26 mouse cellular contexts compared by ENCODE assay signal in the genomic region with DNA sequence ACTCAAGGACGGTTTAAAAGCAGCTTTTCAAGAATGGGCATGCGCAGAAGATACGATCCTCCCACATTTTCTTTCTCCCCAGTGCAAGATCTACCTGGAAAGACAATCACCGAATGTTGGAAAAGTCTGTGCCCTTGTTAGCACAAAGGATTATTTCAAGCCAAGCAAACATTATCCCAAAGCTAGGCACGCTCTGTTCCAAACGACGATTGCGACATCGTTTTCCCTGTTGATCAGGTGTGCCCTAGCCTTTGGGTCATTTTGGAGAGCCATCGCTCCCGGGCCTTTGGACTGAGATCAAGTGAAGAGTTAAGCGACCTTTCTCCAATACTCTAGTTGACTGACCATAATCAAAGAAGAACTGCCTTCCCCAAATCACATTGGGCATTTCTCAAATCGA. TPM values are rescaled to one million over a fixed set of nuclear protein-coding genes. Genes with fewer than 3 reads are reported as not detected.
DNase-seq lines count a peak whose midpoint lies in the region; ATAC-seq and TF ChIP-seq lines count a peak whose summit lies in the region.
"Had no signal": no experiment of that assay in that cellular context is flagged by ENCODE, and none has a peak within 500 bp of the region (broad histone marks: within the 10 kb centered on the region; RNA-seq: fewer than 3 reads in every experiment).

No protein-coding gene starts in this region.

- TF ChIP-seq CTCF in liver, postnatal 0 days (IDR thresholded peaks at IDR 0.05; ENCODE audit: low read depth) = no peak

- no peak overlapping the region for H3K27ac ChIP-seq in liver, embryonic 12.5 days
- H3K27ac ChIP-seq in liver, postnatal 0 days (ENCODE audit: low read depth) = peak overlapping the region; percentile 91
- H3K27ac ChIP-seq: embryonic facial prominence, embryonic 10.5 days; embryonic facial prominence, embryonic 15.5 days; hindbrain, embryonic 13.5 days; layer of hippocampus, adult 2 months; limb, embryonic 13.5 days; midbrain, embryonic 13.5 days; neural tube, embryonic 15.5 days had no signal

- H3K4me2 ChIP-seq in liver, embryonic 12.5 days = no peak overlapping the region
- no peak overlapping the region for H3K4me2 ChIP-seq in liver, postnatal 0 days (ENCODE audit: low read depth, low read length)
- H3K4me2 ChIP-seq: embryonic facial prominence, embryonic 15.5 days; heart, embryonic 11.5 days; hindbrain, embryonic 13.5 days; limb, embryonic 13.5 days; midbrain, embryonic 13.5 days; neural tube, embryonic 15.5 days had no signal

- H3K36me3 ChIP-seq in liver, embryonic 12.5 days = no peaks in the 10 kb centered on the region
- H3K36me3 ChIP-seq in liver, postnatal 0 days (replicated peaks; ENCODE audit: insufficient read depth, low read length) = no peaks in the 10 kb centered on the region
- H3K36me3 ChIP-seq: embryonic facial prominence, embryonic 10.5 days; embryonic facial prominence, embryonic 15.5 days; hindbrain, embryonic 13.5 days; limb, embryonic 13.5 days; midbrain, embryonic 13.5 days; neural tube, embryonic 15.5 days had no signal

- no peak overlapping the region for H3K9ac ChIP-seq in liver, embryonic 12.5 days
- H3K9ac ChIP-seq in liver, postnatal 0 days (replicated peaks) = no peak overlapping the region
- H3K9ac ChIP-seq: embryonic facial prominence, embryonic 15.5 days; hindbrain, embryonic 13.5 days; limb, embryonic 13.5 days; midbrain, embryonic 13.5 days; neural tube, embryonic 15.5 days had no signal

- peak; percentile 88 for TF ChIP-seq EP300 in liver, postnatal 0 days (IDR thresholded peaks at IDR 0.05; ENCODE audit: low read depth)

- H3K9me3 ChIP-seq in liver, embryonic 12.5 days (replicated peaks) = no peaks in the 10 kb centered on the region
- H3K9me3 ChIP-seq in liver, postnatal 0 days (ENCODE audit: low read length) = no peaks in the 10 kb centered on the region
- H3K9me3 ChIP-seq: embryonic facial prominence, embryonic 10.5 days; embryonic facial prominence, embryonic 15.5 days; hindbrain, embryonic 13.5 days; limb, embryonic 13.5 days; megakaryocyte, embryonic 14.5 days; midbrain, embryonic 13.5 days; neural tube, embryonic 15.5 days had no signal

- no peaks in the 10 kb centered on the region for H3K27me3 ChIP-seq in liver, embryonic 12.5 days (replicated peaks)
- H3K27me3 ChIP-seq in liver, postnatal 0 days (ENCODE audit: insufficient read depth, low read length) = no peaks in the 10 kb centered on the region
- H3K27me3 ChIP-seq: embryonic facial prominence, embryonic 15.5 days; hindbrain, embryonic 13.5 days; limb, embryonic 13.5 days; megakaryocyte, embryonic 14.5 days; midbrain, embryonic 13.5 days; neural tube, embryonic 15.5 days had no signal

- 78% methylated on average over 13 of the region's 13 CpGs for WGBS in liver, embryonic 12.5 days (ENCODE audit: insufficient replicate concordance)
- 69% methylated on average over 13 of the region's 13 CpGs for WGBS in liver, postnatal 0 days (ENCODE audit: insufficient replicate concordance)

- 0 out of 2 replicates have a peak, but pooled peaks have one; percentile 42 for ATAC-seq in liver, embryonic 12.5 days
- ATAC-seq in liver, postnatal 0 days = peak; percentile 94
- ATAC-seq in inflammation-experienced regulatory T-cells, adult 6 months = no peak
- ATAC-seq: CD4-positive, CD25-positive, alpha-beta regulatory T cell, adult 4 months; forebrain, embryonic 14.5 days; midbrain, embryonic 13.5 days had no signal

- H3K4me3 ChIP-seq in liver, embryonic 12.5 days = no peak overlapping the region
- H3K4me3 ChIP-seq in liver, postnatal 0 days (ENCODE audit: low read depth, low read length) = no peak overlapping the region
- H3K4me3 ChIP-seq: embryonic facial prominence, embryonic 10.5 days; embryonic facial prominence, embryonic 15.5 days; hindbrain, embryonic 13.5 days; layer of hippocampus, adult 2 months; limb, embryonic 13.5 days; megakaryocyte, embryonic 14.5 days; midbrain, embryonic 13.5 days; neural tube, embryonic 15.5 days had no signal

- H3K4me1 ChIP-seq in liver, embryonic 12.5 days = no peaks in the 10 kb centered on the region
- H3K4me1 ChIP-seq in liver, postnatal 0 days (ENCODE audit: insufficient read depth) = peaks cover 5% of the 10 kb centered on the region; the same call in 1 of the 2 replicates
- H3K4me1 ChIP-seq: embryonic facial prominence, embryonic 15.5 days; hindbrain, embryonic 13.5 days; megakaryocyte, embryonic 14.5 days; midbrain, embryonic 13.5 days; neural tube, embryonic 15.5 days had no signal

- DNase-seq in kidney, postnatal 36 days = peak; percentile 16 to 40
- no peak for DNase-seq in kidney, postnatal 10 days
- DNase-seq in lung, postnatal 36 days = peak; percentile 59
- DNase-seq in lung, postnatal 4 days = no peak
- peak; percentile 67 for DNase-seq in liver, postnatal 0 days
- DNase-seq in layer of hippocampus, adult 8-10 months (ENCODE audit: low spot score in 2 of 2) = no peak
- DNase-seq: cerebellum, adult 2 months; cerebellum, postnatal 14 days; gastrocnemius, postnatal 25 days; heart, adult 18-20 months; heart, postnatal 4 days; retina, postnatal 1 day; right cerebral cortex, postnatal 14 days had no signal

RNA-seq across cellular contexts. Expression of gene Abca5, which starts 30.1 kb away (rescaled TPM):
- 0.49 and 0.95 TPM in 2 replicates for polyA plus RNA-seq in liver, embryonic 12.5 days (2016; fragmentation: Nextera tagmentation; extraction: Ambion mirVana)
- polyA plus RNA-seq in liver, postnatal 0 days (2015; fragmentation: Nextera tagmentation; extraction: Ambion mirVana) = 1.0 and 2.3 TPM in 2 replicates
- total RNA-seq in layer of hippocampus, adult 8-10 months (2022) = 10 to 100 TPM; 35.1 to 50.5 (median 39.3) TPM
- polyA plus RNA-seq in inflammation-experienced regulatory T-cells, adult 6 months (2017; shearing (Covaris generic)) = under 1 TPM; 0.33 to 0.84 (median 0.50) TPM

RNA-seq across cellular contexts. Expression of gene Map2k6, which starts 31.3 kb away (rescaled TPM):
- polyA plus RNA-seq in liver, embryonic 12.5 days (2016; fragmentation: Nextera tagmentation; extraction: Ambion mirVana) = 6.5 and 7.1 TPM in 2 replicates
- 3.7 and 4.2 TPM in 2 replicates for polyA plus RNA-seq in liver, postnatal 0 days (2015; fragmentation: Nextera tagmentation; extraction: Ambion mirVana)
- 10 to 100 TPM; 28.0 to 37.1 (median 32.3) TPM for total RNA-seq in layer of hippocampus, adult 8-10 months (2022)
- polyA plus RNA-seq in inflammation-experienced regulatory T-cells, adult 6 months (2017; shearing (Covaris generic)) = 1 to 10 TPM; 6.1 to 8.3 (median 6.5) TPM

Comparison
In these comparisons a context has a peak if more than half of its experiments do, and no peak if none do; other contexts are left out.
1. DNase-seq: peak in kidney, postnatal 36 days (2 of 2), lung, postnatal 36 days (single experiment) and liver, postnatal 0 days (single experiment); none in kidney, postnatal 10 days (single experiment), lung, postnatal 4 days (0 of 2) and layer of hippocampus, adult 8-10 months (0 of 2).